Mouse (Mus musculus) neutrophil, adult 65 days (primary cell): ENCODE measurements around the gene Gfpt1. TPM values are rescaled to one million over a fixed set of nuclear protein-coding genes. Genes with fewer than 3 reads are reported as not detected.

Experiments used
- total RNA-seq: library from RNA; stranded (reverse); gene quantifications from 2 replicates; pipeline ENCODE4 v1.2.4, GENCODE M21; 2023

The Gfpt1 gene
- 26.7 and 34.9 TPM in 2 replicates for total RNA-seq

DNA sequence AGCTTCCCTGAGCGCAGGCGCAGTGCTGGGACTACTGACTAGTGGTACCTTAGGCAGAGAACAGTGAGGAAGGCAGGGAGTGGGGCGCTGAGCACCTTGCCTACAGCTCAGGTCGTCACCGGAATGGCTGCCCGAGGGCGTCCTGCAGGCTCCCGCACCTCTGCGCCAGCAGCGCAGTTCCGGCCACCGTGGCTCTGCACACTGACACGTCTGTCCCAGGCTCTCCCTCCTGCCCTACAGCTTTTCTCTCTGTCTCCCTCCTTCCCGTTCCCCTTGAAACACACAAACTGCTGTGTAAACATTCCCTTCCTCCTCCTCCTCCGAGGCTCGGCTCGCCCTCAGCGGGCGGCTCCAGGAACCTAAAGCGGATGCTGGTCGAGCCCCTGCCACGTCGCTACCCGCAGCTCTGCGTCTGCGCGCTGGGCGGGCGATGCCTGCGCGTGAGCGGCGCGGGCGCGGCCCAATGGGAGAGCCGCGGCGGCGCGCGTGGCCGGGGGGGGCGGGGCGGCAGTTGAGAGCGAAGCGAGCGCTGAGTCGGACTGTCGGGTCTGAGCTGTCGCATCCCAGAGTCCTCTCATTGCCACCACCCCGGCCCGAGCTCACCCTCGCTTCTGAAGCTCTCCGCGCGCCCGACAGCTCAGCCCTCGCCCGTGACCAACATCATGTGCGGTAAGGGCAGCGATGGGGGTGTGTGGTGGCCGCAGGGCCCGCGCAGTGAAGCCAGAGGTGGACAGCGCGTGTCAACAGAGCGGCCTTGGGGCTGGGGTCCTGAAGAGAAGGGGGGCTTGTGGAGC, at the start of gene Gfpt1:
Gene Gfpt1 (plus strand): TSS at position 510 of the 794 bp plus-strand sequence.

DNA sequence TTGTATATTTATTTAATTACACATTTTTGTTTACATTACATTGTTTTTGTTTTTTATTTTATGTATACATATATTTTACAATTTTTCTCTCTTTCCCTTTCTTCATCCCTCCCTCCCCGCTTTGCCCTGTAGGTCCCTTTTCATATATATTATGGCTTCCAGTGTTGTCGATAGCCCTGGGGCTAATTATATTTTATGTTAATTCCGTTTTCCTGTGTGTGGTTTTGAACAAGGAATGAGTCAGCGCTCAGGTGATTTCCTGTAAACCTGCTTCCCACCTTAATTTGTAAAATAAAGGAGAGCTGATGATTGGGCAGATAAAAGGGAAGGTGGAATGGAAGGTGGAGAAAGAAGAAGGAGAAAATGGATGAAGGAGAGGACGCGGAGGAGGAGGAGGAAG, 33.8 kb upstream of the Gfpt1 start, which contains the start of gene Nfu1:
Gene Nfu1 (plus strand): TSS at position 350 of the 400 bp plus-strand sequence.

DNA sequence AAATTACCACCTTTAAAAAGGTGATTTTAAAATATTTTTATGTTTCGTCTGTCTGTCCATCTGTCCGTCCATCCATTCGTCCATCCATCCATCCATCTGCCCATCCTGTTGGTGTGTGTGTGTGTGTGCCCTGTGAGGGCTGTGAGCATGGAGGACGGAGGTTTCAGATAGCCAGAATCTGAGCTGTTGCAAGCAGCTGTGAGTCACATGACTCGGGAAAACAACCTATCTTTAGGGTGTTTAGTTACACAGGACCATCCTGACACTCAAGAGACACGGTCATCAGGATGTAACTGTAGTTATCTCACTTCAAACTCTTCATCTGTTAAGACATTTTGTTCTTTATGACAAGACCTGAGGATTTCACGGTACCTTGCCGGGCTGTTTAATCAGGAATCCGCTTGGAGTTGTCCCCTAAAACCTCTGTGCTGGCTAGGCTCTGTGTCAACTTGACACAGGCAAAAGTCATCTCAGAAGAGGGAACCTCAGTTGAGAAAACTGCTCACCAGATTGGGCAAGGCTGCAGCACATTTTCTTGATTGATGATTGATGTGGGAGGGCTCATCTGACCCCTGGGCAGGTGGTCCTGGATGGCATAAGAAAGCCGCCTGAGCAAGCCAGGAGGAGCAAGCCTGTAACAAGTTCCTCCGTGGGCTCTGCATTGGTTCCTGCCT, 61.6 kb downstream of the Gfpt1 start, which contains the start of gene D6Ertd527e:
Gene D6Ertd527e (plus strand): TSS at position 624 of the 674 bp plus-strand sequence.

Other genes starting within 250 kb of the Gfpt1 start
- 9.3 and 12.7 TPM in 2 replicates for gene Anxa4, start 249.3 kb upstream of the Gfpt1 start, total RNA-seq
- 36.8 and 47.0 TPM in 2 replicates for gene Aak1, start 193.3 kb upstream of the Gfpt1 start, total RNA-seq
- gene Nfu1, start 33.6 kb upstream of the Gfpt1 start, total RNA-seq, result 45.8 and 55.5 TPM in 2 replicates
- gene D6Ertd527e, start 61.9 kb downstream of the Gfpt1 start, total RNA-seq, result 0.32 TPM in 1 of 2 replicates, not detected in the other